Mouse (Mus musculus) testis, adult 2 months (tissue): Measurements from ENCODE around the gene Oxld1.

Experiments
- CTCF ChIP-seq: fragments of 200-500 bp; IDR thresholded peaks from 2 replicates; pipeline ENCODE4 v1.5.1; 2012; ENCODE audit warnings: low read depth, mild to moderate bottlenecking, inconsistent platforms, low read length, moderate library complexity; ENCODE audit not compliant: control insufficient read depth, insufficient read depth, insufficient replicate concordance
- POLR2A ChIP-seq: fragments of 200-500 bp; IDR thresholded peaks from 2 replicates; pipeline ENCODE4 v1.6.1; 2012; ENCODE audit warnings: low read depth, mild to moderate bottlenecking, inconsistent platforms, low read length, moderate library complexity; ENCODE audit not compliant: control insufficient read depth

GRCm38 (mm10) chr11:120426727-120427126, 31.1 kb downstream of the Oxld1 start:
- TF ChIP-seq CTCF: no peak
- TF ChIP-seq POLR2A: no peak
